Mouse (Mus musculus): ENCODE measurements at regions not wholly inside any gene's neighbourhood (a gene's known extent, or its start where the extent isn't known, plus 50 kb on each side); places are given as distances from the start of the nearest gene placed in this dataset.
A peak's percentile ranks its signal among the peaks of the same experiment; 100 is the strongest.

DNA sequence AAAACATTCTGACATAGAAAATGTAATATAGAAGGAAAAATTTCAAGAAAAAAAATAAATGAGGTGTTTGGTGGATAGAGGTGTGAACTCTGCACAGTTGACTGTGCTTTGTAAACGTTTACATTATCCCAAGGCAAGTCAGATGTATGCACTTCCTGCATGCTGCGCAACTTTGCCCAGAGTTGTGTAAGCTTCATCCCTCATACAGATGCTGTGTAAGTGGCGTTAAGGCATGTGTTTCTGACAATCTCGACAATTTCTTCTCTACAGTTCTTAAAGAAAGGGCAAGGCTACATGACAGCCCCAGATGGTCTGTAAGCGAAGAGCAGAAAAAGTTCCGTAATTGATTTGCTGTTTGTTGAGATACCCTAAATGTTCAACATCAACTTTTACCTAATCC is 476.6 kb upstream of the Pitx2 start:
- no peak for DNase-seq

- DNase-seq: no peak
Measured at GRCm38 (mm10) chr3:128720276-128720675, 479.4 kb upstream of the Pitx2 start.

DNA sequence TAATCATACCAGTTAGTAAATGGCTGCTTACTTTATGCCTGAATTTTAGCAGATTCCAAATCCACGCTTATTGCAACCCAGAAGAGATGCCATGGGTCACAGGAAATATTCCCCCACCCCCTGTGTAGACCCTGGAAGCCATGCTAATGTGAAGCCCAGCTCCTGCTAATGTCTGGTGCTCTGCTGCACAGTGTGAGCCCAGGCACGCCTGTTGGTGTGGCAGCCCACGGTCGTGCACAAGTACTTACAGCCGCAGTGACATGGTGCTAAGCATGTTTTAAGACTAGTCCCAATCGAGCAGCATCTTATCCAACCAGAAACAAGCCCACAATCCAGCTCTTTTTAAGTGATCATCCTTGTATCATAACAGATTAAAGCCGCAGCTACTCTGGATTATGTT is 480.5 kb upstream of the Pitx2 start:
- peak in 1 of 2 experiments; percentile 1 for DNase-seq

DNA sequence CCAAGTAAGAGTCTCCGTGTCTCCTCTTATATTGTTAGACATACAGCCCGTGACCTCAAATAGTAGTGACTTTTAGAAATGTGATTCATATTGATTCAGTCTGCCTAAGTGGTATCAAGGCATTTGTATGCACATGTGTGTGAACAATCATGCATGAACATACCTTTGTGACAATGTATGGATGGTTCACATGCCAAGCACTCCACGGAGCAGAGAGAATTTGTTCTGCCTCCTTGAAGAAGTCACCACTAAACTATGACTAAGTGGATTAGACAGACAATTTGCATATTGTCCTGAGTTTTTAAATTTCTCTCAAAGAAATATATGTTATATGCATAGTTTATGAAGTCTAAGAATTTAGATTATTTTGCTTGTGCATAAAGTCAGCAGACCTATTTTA is 492.4 kb upstream of the Pitx2 start:
- no peak for DNase-seq

DNA sequence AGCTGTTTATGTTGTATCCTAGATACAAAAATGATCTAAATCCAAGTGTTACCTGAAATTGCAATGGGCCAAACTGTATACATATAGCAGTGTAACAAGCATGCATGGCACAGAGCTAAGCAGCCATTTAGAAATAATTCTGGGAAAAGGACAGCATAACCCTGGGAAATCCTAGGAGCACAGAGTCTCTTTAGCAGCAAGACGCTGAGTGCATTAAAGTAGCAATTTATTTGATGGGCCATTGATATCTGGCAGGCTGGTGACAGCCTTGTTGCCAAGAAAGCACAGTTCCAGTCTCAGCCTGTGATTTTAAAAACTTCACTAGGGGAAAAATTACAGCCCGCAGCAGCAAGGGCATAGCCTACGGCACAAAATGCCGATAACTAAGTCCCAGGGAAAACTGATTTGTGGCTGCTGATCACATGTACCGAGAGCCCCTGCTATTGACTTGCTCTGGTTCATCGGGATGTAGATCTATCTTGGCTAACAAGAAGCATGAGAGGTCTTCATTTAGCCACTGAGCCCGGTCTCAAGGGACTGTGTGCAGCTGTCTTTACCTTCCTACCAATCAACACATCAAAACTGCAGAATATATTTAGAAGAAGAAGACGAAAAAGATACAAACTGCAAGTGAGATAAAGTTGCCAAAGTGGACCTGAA is 531.1 kb upstream of the Pitx2 start:
- peak in 1 of 2 experiments; percentile 10 for DNase-seq

DNA sequence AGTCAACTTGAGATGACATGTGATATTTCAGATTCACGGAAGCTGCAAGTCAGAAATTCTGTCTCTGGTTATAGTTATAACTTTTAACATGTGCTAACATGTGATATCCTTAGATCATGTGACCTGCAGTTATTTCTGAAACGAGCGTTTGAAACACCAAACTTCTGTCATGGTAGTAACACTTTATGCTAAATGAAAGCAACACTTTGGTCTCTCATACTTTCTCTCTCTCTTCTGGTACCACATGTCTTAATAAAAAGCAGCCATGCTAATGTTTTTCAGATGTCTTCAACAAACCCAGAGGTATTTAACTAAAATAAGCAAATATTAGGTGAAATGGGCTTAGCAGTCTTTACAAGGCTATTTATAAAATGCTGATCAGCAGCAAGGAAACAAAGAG is 534.5 kb upstream of the Pitx2 start:
- no peak for DNase-seq

GRCm38 (mm10) chr3:128636960-128637755 is 562.5 kb upstream of the Pitx2 start:
- DNase-seq: no peak

DNA sequence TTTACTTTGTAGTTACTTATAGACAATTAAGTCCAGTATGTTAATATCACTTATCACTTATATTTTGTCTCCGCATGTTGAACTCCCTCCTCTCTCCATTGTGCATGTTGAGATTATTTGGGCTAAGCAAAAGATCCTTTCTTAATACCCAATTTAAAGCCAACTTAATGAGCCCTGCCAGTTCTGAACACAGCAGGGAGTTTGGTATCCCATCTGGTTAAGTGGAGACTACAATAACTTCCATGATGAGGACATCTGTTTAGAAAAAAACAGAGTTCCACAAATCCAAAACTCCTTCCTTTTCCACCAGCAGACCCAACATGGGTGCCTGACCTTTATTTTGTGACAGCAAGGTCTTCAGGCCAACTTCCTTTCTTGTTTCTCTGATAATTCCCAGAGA is 572.0 kb upstream of the Pitx2 start:
- peak; percentile 3 to 14 for DNase-seq

DNA sequence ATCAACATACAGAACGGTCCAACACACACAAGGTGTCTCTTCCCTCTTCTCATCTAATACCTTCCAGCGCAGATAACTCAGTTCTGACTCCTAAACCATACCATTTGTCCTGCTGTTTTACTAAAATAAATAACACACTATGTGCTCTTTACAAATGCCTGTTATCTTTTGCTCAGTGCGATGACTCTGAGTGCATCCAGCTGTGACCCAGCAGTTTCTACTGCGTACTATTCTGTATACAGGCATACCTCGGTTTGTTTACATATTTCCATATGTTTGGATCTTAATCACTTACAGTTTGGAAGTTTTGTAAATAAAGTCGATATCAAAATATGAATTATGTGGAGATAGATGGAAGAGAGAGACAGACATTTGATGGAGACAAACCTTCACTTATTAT is 583.0 kb upstream of the Pitx2 start:
- DNase-seq: no peak

- no peak for DNase-seq
Measured at GRCm38 (mm10) chr3:128613657-128614056, 586.0 kb upstream of the Pitx2 start.

- peak; percentile 12 to 19 for DNase-seq
Measured at GRCm38 (mm10) chr3:128610731-128611130, 588.9 kb upstream of the Pitx2 start.

- no peak for DNase-seq
Measured at GRCm38 (mm10) chr3:128608694-128609093, 591.0 kb upstream of the Pitx2 start.

DNA sequence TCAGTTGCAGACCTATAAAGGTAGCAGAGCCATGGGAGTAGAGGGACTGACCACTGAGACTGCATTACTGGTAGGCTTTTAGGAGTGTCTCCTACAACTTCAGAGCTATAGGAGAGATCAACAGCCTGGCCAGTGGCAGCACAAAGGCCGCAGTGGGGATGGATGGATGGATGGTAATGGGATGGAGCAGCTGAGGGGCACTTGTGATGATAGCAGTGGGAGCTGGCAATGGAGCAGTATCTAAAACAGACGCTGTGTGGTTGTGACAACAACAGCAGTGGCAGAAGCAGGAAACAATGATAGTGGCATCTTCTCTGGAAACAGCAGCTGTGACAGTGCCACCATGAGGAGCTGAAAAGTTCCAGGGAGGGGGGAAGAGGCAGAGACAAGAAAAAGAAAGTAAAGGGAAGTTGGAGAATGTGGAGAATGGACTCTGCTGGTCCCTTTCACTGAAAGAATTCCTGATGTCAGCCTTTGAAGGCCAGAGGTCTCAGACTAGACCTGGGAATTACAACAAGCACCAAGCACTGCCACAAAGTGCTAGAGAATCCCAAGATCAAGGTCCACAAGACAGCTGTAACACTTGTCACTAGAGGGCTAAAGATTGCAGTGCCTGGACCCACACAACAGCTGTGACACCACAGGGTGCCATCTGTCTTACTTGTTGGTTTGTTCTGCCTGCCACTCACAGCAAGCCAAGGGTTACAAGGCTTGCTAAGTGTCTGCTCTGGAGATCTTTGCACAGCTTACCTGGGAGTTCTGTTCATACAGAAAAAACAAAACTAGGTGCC is 624.1 kb upstream of the Pitx2 start:
- DNase-seq: peak; percentile 3 to 4

- peak; percentile 20 to 42 for DNase-seq
Measured at GRCm38 (mm10) chr3:128570551-128570950, 629.1 kb upstream of the Pitx2 start.

- DNase-seq: no peak
Measured at GRCm38 (mm10) chr3:128565386-128565785, 634.3 kb upstream of the Pitx2 start.

- peak; percentile 83 to 88 for DNase-seq
Measured at GRCm38 (mm10) chr3:128546416-128547327, 650.5 kb upstream of the Fam241a start.

DNA sequence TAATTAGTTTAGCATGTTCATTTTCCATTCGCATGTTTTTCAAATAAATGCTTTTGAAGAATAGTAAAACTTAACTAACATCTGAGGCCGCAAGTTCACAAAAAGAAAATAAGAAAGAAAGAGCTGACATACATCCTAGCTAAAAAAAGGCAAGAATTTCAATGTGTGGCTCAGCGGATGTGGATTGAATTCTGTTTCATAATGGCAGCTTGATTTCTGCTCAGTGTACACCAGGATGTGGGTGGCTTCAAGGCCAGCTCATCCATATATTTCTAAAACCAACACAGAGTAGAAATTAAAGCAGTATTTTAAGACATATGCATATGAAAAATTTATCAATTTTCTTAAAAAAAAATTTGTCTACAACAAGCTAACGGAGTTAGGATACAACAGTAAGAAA is 629.3 kb upstream of the Fam241a start:
- DNase-seq: no peak

DNA sequence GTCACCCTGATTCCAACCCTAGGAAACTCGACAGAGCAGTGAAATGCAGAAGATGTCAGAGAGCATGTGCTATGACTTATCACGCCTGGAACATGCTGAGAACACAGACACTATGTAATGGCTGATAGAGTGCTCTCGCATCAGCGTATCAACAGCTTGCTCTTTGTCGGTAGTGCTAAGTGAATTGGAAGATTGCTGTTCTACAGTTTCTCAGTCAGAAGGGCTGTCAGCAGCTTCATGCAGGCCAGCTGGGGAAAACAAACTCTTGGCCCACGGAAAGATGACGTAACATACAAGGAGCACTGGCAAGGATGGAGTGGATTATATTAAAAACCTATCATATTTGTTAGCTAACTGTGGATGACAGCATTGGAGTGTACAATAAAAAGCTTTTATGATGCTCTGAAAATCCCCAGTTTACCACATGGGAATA is 624.6 kb upstream of the Fam241a start:
- DNase-seq: peak; percentile 40 to 42

DNA sequence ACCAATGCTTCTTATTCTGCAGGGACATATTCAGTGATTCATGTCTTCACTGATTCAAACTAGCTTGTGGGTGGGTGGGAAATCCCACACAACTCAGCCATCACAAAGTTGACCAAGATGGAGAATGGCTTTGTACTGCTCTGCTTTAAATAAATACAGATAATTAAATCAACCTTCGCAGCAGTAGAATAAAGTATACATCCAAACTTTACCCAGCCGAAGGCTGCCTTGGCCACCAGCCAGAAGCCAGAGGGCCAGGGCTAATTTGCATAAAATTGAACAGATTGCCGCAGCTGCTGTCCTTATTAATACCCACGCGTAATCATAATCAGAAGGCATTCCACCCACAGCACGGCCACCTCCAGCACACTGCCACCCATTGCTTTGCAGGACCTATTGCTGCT is 623.8 kb upstream of the Fam241a start:
- DNase-seq: peak; percentile 57 to 63

GRCm38 (mm10) chr3:128518806-128519205 is 622.7 kb upstream of the Fam241a start:
- peak; percentile 7 to 12 for DNase-seq

GRCm38 (mm10) chr3:128471111-128471510 is 575.0 kb upstream of the Fam241a start:
- DNase-seq: peak; percentile 35 to 51

- no peak for DNase-seq
Measured at GRCm38 (mm10) chr3:128429706-128430105, 533.6 kb upstream of the Fam241a start.
